8 mouse cellular contexts compared by ENCODE assay signal in genomic region chr9:83805977-83806815, GRCm38 (mm10). TPM values are rescaled to one million over a fixed set of nuclear protein-coding genes. Genes with fewer than 3 reads are reported as not detected.
A peak's percentile ranks its signal among the peaks of the same experiment; 100 is the strongest.
DNase-seq lines count a peak whose midpoint lies in the region; ATAC-seq and TF ChIP-seq lines count a peak whose summit lies in the region.

Elovl4 (minus strand) TSS chr9:83806277.

- H3K27ac ChIP-seq in forebrain, embryonic 16.5 days (ENCODE audit: low read length): peak within 1 kb of the TSS; percentile 94
- no peak within 1 kb of the TSS for H3K27ac ChIP-seq in liver, embryonic 14.5 days
- no peak within 1 kb of the TSS for H3K27ac ChIP-seq in testis, adult 2 months (ENCODE audit: control insufficient read depth, insufficient read depth, low read depth, low read length)

- H3K9me3 ChIP-seq in E14TG2a.4 (ENCODE audit: low read length): no peaks in the 10 kb centered on the region
- no peaks in the 10 kb centered on the region for H3K9me3 ChIP-seq in forebrain, embryonic 16.5 days (ENCODE audit: control insufficient read depth, low read length)
- H3K9me3 ChIP-seq in liver, embryonic 14.5 days (ENCODE audit: control insufficient read depth, low read length): no peaks in the 10 kb centered on the region

- WGBS in forebrain, embryonic 16.5 days: 2% methylated on average over 60 of the region's 71 CpGs
- 2% methylated on average over 69 of the region's 71 CpGs for WGBS in liver, embryonic 14.5 days (ENCODE audit: insufficient replicate concordance)

- TF ChIP-seq EP300 in liver, embryonic 14.5 days (IDR thresholded peaks at IDR 0.05; ENCODE audit: low read depth): no peak

- DNase-seq in cerebellum, adult 11 months: peak; percentile 88
- peak; percentile 45 to 47 for DNase-seq in heart, postnatal 10 days
- DNase-seq in kidney, postnatal 4 days: peak; percentile 60 to 74
- no peak for DNase-seq in liver, embryonic 14.5 days (ENCODE audit: low read depth in 3 of 3, low spot score in 3 of 3)
- peak; percentile 82 for DNase-seq in neural tube, embryonic 10.5 days (ENCODE audit: extremely low spot score, low spot score)

- no peak for TF ChIP-seq CTCF in E14TG2a.4 (conservative IDR thresholded peaks at IDR 0.05; ENCODE audit: low read length)
- no peak for TF ChIP-seq CTCF in liver, embryonic 14.5 days (IDR thresholded peaks at IDR 0.05; ENCODE audit: low read depth)
- no peak for TF ChIP-seq CTCF in testis, adult 2 months (IDR thresholded peaks at IDR 0.05; ENCODE audit: control insufficient read depth, insufficient read depth, insufficient replicate concordance, low read depth, low read length)

- H3K4me3 ChIP-seq in E14TG2a.4 (replicated peaks; ENCODE audit: low read length): peak within 1 kb of the TSS; percentile 86
- peak within 1 kb of the TSS; percentile 98 for H3K4me3 ChIP-seq in forebrain, embryonic 16.5 days (replicated peaks; ENCODE audit: low read length)
- peak within 1 kb of the TSS; percentile 4 to 39; a peak in 3 of 4 replicates for H3K4me3 ChIP-seq in liver, embryonic 14.5 days (ENCODE audit: insufficient read depth in 1 of 2, low read depth in 2 of 2, low read length in 2 of 2)
- H3K4me3 ChIP-seq in testis, adult 2 months (ENCODE audit: control insufficient read depth, low read depth, low read length): peak within 1 kb of the TSS; percentile 83

- no peak for TF ChIP-seq POLR2A in testis, adult 2 months (IDR thresholded peaks at IDR 0.05; ENCODE audit: control insufficient read depth, low read depth, low read length)

- H3K27me3 ChIP-seq in E14TG2a.4 (ENCODE audit: insufficient read depth, low read length): peaks cover 53% of the 10 kb centered on the region
- no peaks in the 10 kb centered on the region for H3K27me3 ChIP-seq in forebrain, embryonic 16.5 days (replicated peaks; ENCODE audit: control insufficient read depth, insufficient read depth, low read length)
- peaks cover 42% of the 10 kb centered on the region for H3K27me3 ChIP-seq in liver, embryonic 14.5 days (ENCODE audit: control insufficient read depth, insufficient read depth, low read length)
- no peaks in the 10 kb centered on the region for H3K27me3 ChIP-seq in testis, adult 2 months (ENCODE audit: control insufficient read depth, insufficient read depth, low read length)

- ATAC-seq in forebrain, embryonic 16.5 days: peak; percentile 94
- no peak for ATAC-seq in liver, embryonic 14.5 days (ENCODE audit: insufficient read depth)

- H3K4me1 ChIP-seq in E14TG2a.4 (replicated peaks; ENCODE audit: low read depth, low read length): peaks cover 15% of the 10 kb centered on the region
- peaks cover 24% of the 10 kb centered on the region for H3K4me1 ChIP-seq in forebrain, embryonic 16.5 days (replicated peaks; ENCODE audit: control insufficient read depth, insufficient read depth, low read length)
- H3K4me1 ChIP-seq in liver, embryonic 14.5 days (replicated peaks; ENCODE audit: control insufficient read depth in 2 of 2, insufficient read depth in 2 of 2, low read length in 1 of 2): no peaks in the 10 kb centered on the region
- H3K4me1 ChIP-seq in testis, adult 2 months (ENCODE audit: control insufficient read depth, insufficient read depth, low read length): peaks cover 12% of the 10 kb centered on the region

- H3K4me2 ChIP-seq in forebrain, embryonic 16.5 days (ENCODE audit: low read length): peak within 1 kb of the TSS; percentile 90
- peak within 1 kb of the TSS; percentile 60 for H3K4me2 ChIP-seq in liver, embryonic 14.5 days (ENCODE audit: low read depth)

- H3K9ac ChIP-seq in forebrain, embryonic 16.5 days (replicated peaks; ENCODE audit: low read depth, low read length): peak within 1 kb of the TSS; percentile 97
- H3K9ac ChIP-seq in liver, embryonic 14.5 days (replicated peaks): no peak within 1 kb of the TSS

- no peaks in the 10 kb centered on the region for H3K36me3 ChIP-seq in E14TG2a.4 (ENCODE audit: insufficient read depth, low read length)
- H3K36me3 ChIP-seq in forebrain, embryonic 16.5 days (ENCODE audit: control insufficient read depth, insufficient read depth): no peaks in the 10 kb centered on the region
- H3K36me3 ChIP-seq in liver, embryonic 14.5 days (replicated peaks; ENCODE audit: control insufficient read depth, insufficient read depth, low read depth): no peaks in the 10 kb centered on the region
- H3K36me3 ChIP-seq in testis, adult 2 months (ENCODE audit: control insufficient read depth, insufficient read depth, low read length): no peaks in the 10 kb centered on the region

- intact Hi-C loops in heart, postnatal 10 days (cut with DNase I): no loop called here

RNA-seq across cellular contexts. Expression of gene Elovl4, which starts in this region (rescaled TPM):
- 80.1 and 87.3 TPM in 2 replicates for polyA plus RNA-seq in forebrain, embryonic 16.5 days (2015; fragmentation: Nextera tagmentation; extraction: Ambion mirVana)
- under 1 TPM; 0.35 to 0.60 TPM for total RNA-seq in heart, postnatal 10 days (2021)
- polyA plus RNA-seq in liver, embryonic 14.5 days (2012; rRNA removed): 0.02 and 0.08 TPM in 2 replicates
- 0.04 and 0.15 TPM in 2 replicates for polyA plus RNA-seq in liver, embryonic 14.5 days (2014; fragmentation: Nextera tagmentation; extraction: Ambion mirVana)
- polyA plus RNA-seq in testis, adult 2 months (2012; rRNA removed): 0.42 TPM in 1 of 2 replicates, not detected in the other

Comparison
In these comparisons a context has a peak if more than half of its experiments do, and no peak if none do; other contexts are left out.
1. RNA of gene Elovl4 (polyA plus RNA-seq): 80.1 to 87.3 TPM in forebrain, embryonic 16.5 days; 0.42 TPM in testis, adult 2 months and 0.02 to 0.15 TPM in liver, embryonic 14.5 days; every median in the first group is over 10 times any median in the second.
2. Peak in DNase-seq in heart, postnatal 10 days; RNA of the gene not detected or under 1 TPM.
3. H3K4me3 ChIP-seq: peak in every context shown above with its lines; median percentile 98 in forebrain, embryonic 16.5 days; 86 in E14TG2a.4; 83 in testis, adult 2 months; 22 in liver, embryonic 14.5 days.
4. DNase-seq: peak in cerebellum, adult 11 months (single experiment), kidney, postnatal 4 days (2 of 2) and neural tube, embryonic 10.5 days (single experiment); none in liver, embryonic 14.5 days (0 of 3).